Mouse (Mus musculus): ENCODE measurements around the gene Igf2bp2.

Igf2bp2 gene

GRCm38 (mm10) chr16:22149076-22149475 is 14.0 kb downstream of the Igf2bp2 start:
- no peak for DNase-seq (ENCODE audit: low read depth, low spot score)

GRCm38 (mm10) chr16:22147131-22147530 is 16.0 kb downstream of the Igf2bp2 start:
- DNase-seq (ENCODE audit: low read depth, low spot score): no peak

GRCm38 (mm10) chr16:22146071-22146470 is 17.0 kb downstream of the Igf2bp2 start:
- no peak for DNase-seq (ENCODE audit: low read depth, low spot score)

- DNase-seq (ENCODE audit: low read depth, low spot score): no peak
These were observed 18.6 kb downstream of the Igf2bp2 start for GRCm38 (mm10) chr16:22144490-22144889.

GRCm38 (mm10) chr16:22140861-22141260 is 22.2 kb downstream of the Igf2bp2 start:
- DNase-seq (ENCODE audit: low read depth, low spot score): no peak

GRCm38 (mm10) chr16:22139821-22140220 is 23.3 kb downstream of the Igf2bp2 start:
- DNase-seq (ENCODE audit: low read depth, low spot score): peak; percentile 78

- no peak for DNase-seq (ENCODE audit: low read depth, low spot score)
These were observed 26.9 kb downstream of the Igf2bp2 start for GRCm38 (mm10) chr16:22136198-22136597.

GRCm38 (mm10) chr16:22131321-22131720 is 31.8 kb downstream of the Igf2bp2 start:
- no peak for DNase-seq (ENCODE audit: low read depth, low spot score)

- DNase-seq (ENCODE audit: low read depth, low spot score): no peak
These were observed 33.6 kb downstream of the Igf2bp2 start for GRCm38 (mm10) chr16:22129511-22129910.

- no peak for DNase-seq (ENCODE audit: low read depth, low spot score)
These were observed 34.5 kb downstream of the Igf2bp2 start for GRCm38 (mm10) chr16:22128595-22128994.

- peak; percentile 64 for DNase-seq (ENCODE audit: low read depth, low spot score)
These were observed 35.3 kb downstream of the Igf2bp2 start for GRCm38 (mm10) chr16:22127806-22128205.

GRCm38 (mm10) chr16:22126936-22127335 is 36.2 kb downstream of the Igf2bp2 start:
- DNase-seq (ENCODE audit: low read depth, low spot score): peak; percentile 47

- no peak for DNase-seq (ENCODE audit: low read depth, low spot score)
These were observed 38.7 kb downstream of the Igf2bp2 start for GRCm38 (mm10) chr16:22124325-22124918.

GRCm38 (mm10) chr16:22123658-22124057 is 39.4 kb downstream of the Igf2bp2 start:
- peak; percentile 75 for DNase-seq (ENCODE audit: low read depth, low spot score)

- no peak for DNase-seq (ENCODE audit: low read depth, low spot score)
These were observed 42.0 kb downstream of the Igf2bp2 start for GRCm38 (mm10) chr16:22121109-22121508.

GRCm38 (mm10) chr16:22119524-22119923 is 43.6 kb downstream of the Igf2bp2 start:
- no peak for DNase-seq (ENCODE audit: low read depth, low spot score)

- DNase-seq (ENCODE audit: low read depth, low spot score): no peak
These were observed 44.2 kb downstream of the Igf2bp2 start for GRCm38 (mm10) chr16:22118716-22119501.

GRCm38 (mm10) chr16:22118151-22118550 is 44.9 kb downstream of the Igf2bp2 start:
- no peak for DNase-seq (ENCODE audit: low read depth, low spot score)

GRCm38 (mm10) chr16:22116748-22117147 is 46.4 kb downstream of the Igf2bp2 start:
- DNase-seq (ENCODE audit: low read depth, low spot score): no peak

GRCm38 (mm10) chr16:22116058-22116457 is 47.0 kb downstream of the Igf2bp2 start:
- peak; percentile 25 for DNase-seq (ENCODE audit: low read depth, low spot score)

GRCm38 (mm10) chr16:22110036-22110435 is 53.1 kb downstream of the Igf2bp2 start:
- peak; percentile 38 for DNase-seq (ENCODE audit: low read depth, low spot score)

- DNase-seq (ENCODE audit: low read depth, low spot score): no peak
These were observed 53.9 kb downstream of the Igf2bp2 start for GRCm38 (mm10) chr16:22109159-22109558.

GRCm38 (mm10) chr16:22107897-22108516 is 55.1 kb downstream of the Igf2bp2 start:
- peak; percentile 57 for DNase-seq (ENCODE audit: low read depth, low spot score)

All from ZHBTc4 (cell line).